Mouse (Mus musculus): Measurements from ENCODE around the gene Dock2.

DNA sequence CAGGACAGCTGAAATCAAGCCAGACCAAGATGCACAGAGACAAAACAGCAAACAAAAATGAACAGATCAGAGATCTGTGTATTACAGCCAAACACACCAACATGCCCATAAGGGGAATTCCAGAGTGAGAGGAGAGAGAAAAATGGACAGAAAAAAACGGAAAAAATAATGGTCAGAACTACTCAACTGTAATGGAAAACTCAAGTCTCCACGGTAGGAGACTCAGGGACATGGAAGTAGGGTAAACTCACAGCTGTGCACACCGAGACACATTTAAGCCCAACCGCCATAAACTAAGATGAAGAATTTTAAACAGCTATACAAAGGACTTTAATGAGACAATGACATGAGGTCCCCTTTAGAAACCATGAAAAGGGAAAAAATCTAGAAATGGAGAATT lies 24.1 kb downstream of the Dock2 start:
- TF ChIP-seq CTCF (IDR thresholded peaks at IDR 0.05; ENCODE audit: low read depth) (no peak), EP300 (IDR thresholded peaks at IDR 0.05; ENCODE audit: low read depth) (no peak)
